Mouse (Mus musculus) heart, embryonic 11.5 days (tissue): Measurements from ENCODE around the gene Mthfsd. TPM values are rescaled to one million over a fixed set of nuclear protein-coding genes. Genes with fewer than 3 reads are reported as not detected.

Source experiments
- ATAC-seq: fragments of 200-750 bp; cut with Nextera tagmentation; replicated peaks from 2 replicates; pipeline ENCODE4 v1.8.0; 2017; ENCODE audit warnings: moderate library complexity; ENCODE audit not compliant: insufficient number of reproducible peaks, low FRiP score, low TSS enrichment
- H3K27ac ChIP-seq: fragments of 300-500 bp; sonication (generic); 2 replicates; pipeline ENCODE4 v1.5.1; 2014; ENCODE audit warnings: mild to moderate bottlenecking, low read depth, low read length
- H3K27me3 ChIP-seq: fragments of 300-500 bp; sonication (generic); 2 replicates; pipeline ENCODE4 v1.6.1; 2014; ENCODE audit warnings: mild to moderate bottlenecking, low read length, mixed read lengths; ENCODE audit not compliant: control insufficient read depth, insufficient read depth
- H3K36me3 ChIP-seq: fragments of 300-500 bp; sonication (generic); 2 replicates; pipeline ENCODE4 v1.6.1; 2014; ENCODE audit warnings: mild to moderate bottlenecking, low read length, moderate library complexity, mixed read lengths; ENCODE audit not compliant: control insufficient read depth, insufficient read depth
- H3K4me1 ChIP-seq: fragments of 300-500 bp; sonication (generic); 2 replicates; pipeline ENCODE4 v1.6.1; 2014; ENCODE audit warnings: low read length; ENCODE audit not compliant: control insufficient read depth, insufficient read depth
- H3K4me2 ChIP-seq: fragments of 300-500 bp; sonication (generic); 2 replicates; pipeline ENCODE4 v1.6.1; 2014; ENCODE audit warnings: mild to moderate bottlenecking, moderate library complexity
- H3K4me3 ChIP-seq: fragments of 300-500 bp; sonication (generic); 2 replicates; pipeline ENCODE4 v1.5.1; 2014; ENCODE audit warnings: low read depth, low read length
- H3K9ac ChIP-seq: fragments of 300-500 bp; sonication (generic); 2 replicates; pipeline ENCODE4 v1.6.1; 2014; ENCODE audit warnings: mild to moderate bottlenecking, low read depth, low read length, moderate library complexity
- H3K9me3 ChIP-seq: fragments of 300-500 bp; sonication (generic); replicated peaks from 2 replicates; pipeline ENCODE4 v1.6.1; 2016; ENCODE audit warnings: low read length; ENCODE audit not compliant: control insufficient read depth
- WGBS: fragments of 180-500 bp; shearing (Covaris S2); extraction: QIAGEN DNeasy Blood & Tissue Kit; methylation state at CpG from one replicate; pipeline ENCODE4 v1.1.7; 2014; ENCODE audit not compliant: insufficient replicate concordance; 5-methylcytosine and 5-hydroxymethylcytosine counted together
- polyA plus RNA-seq: library from polyadenylated mRNA; unstranded; fragments of >200 nt; fragmentation: Nextera tagmentation; extraction: Ambion mirVana; gene quantifications from 2 replicates; pipeline ENCODE4 v1.2.1, GENCODE M21; 2014

Mthfsd gene
- polyA plus RNA-seq, 1 experiment from 2014 or later: 45.1 TPM

DNA sequence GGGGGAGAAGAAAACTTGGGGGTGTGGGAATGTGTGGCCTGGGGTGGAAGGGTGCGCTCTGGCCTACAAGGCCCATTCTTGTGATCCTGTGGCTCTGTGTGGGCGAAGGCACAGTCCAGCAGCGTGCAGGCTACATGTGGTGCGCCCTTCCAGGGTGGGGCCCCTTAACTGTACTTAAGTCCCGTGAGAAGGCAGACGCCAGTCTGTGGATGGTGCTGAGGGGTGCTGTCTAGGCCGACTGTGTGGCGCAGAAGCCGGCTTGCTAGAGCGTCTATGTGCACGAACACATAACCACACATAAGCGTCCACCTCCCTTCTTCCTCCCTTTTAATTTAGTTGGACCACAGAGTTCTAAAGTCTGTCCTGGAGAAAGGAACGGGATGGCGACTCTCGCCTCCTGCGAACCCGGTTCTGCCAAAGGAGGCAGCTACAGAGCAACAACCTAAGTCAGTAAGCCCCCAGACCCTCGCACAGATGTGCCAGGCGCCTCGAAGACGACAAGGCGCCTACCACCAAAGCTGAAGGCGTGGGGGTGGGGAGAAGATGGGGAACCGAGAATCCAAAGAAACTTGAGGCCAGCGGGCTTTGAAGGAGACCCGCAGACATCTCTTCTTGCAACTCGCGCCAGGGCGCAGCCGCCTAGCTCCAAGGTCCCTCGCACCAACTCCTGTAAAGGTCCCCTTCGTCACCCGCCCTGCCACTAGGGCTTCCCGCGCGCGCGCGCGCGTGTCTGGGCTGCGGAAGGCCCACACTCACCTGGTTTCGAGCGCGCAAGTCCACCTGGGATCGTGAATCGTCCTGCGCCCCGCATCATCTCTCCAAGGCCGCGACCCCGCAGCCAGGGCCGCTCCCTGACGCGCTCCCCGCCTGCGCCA is 25.7 kb downstream of the Mthfsd start:
- Histone ChIP-seq H3K4me1 (peaks cover 25% of the 10 kb centered on the region; the same call in 1 of the 2 replicates), H3K27me3 (peaks cover 98% of the 10 kb centered on the region), H3K4me3 (peak overlapping the region; percentile 60), H3K9ac (peak overlapping the region; percentile 30; the same call in 1 of the 2 replicates), H3K9me3 (no peaks in the 10 kb centered on the region), H3K36me3 (no peaks in the 10 kb centered on the region), H3K27ac (peak overlapping the region; percentile 59; the same call in 1 of the 2 replicates), H3K4me2 (peak overlapping the region; percentile 98)
- no peak for ATAC-seq
- 1% methylated on average over 55 of the region's 57 CpGs for WGBS

DNA sequence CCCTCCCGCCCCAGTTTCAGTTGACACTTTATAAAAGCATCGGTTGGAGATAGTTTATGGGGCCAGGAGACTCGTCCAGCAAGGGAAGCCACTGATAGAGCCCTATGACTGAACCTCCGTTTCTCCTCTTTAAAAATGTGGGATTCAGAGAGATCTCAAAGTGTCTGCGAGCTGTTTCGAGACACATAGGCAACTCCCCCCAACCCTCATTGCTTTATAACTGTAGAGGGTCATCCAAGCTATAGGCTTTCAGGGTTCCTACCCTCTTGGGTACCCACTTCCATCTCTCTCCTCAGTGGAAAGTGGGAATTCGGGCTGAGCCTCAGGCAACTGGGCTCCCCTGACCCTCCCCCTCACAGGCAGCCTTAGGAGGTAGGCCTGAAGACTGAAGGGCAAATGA is 26.8 kb downstream of the Mthfsd start:
- H3K4me2 ChIP-seq: peak overlapping the region; percentile 2; the same call in 1 of the 2 replicates
- no peak overlapping the region for H3K27ac ChIP-seq
- H3K9me3 ChIP-seq: no peaks in the 10 kb centered on the region
- no peak for ATAC-seq
- H3K27me3 ChIP-seq: peaks cover 98% of the 10 kb centered on the region
- no peaks in the 10 kb centered on the region for H3K36me3 ChIP-seq
- H3K4me1 ChIP-seq: peaks cover 25% of the 10 kb centered on the region; the same call in 1 of the 2 replicates
- WGBS: 5% methylated on average over 7 of the region's 7 CpGs
- H3K4me3 ChIP-seq: 0 out of 2 replicates have a peak overlapping the region, but pooled peaks have one; percentile 2
- H3K9ac ChIP-seq: no peak overlapping the region

DNA sequence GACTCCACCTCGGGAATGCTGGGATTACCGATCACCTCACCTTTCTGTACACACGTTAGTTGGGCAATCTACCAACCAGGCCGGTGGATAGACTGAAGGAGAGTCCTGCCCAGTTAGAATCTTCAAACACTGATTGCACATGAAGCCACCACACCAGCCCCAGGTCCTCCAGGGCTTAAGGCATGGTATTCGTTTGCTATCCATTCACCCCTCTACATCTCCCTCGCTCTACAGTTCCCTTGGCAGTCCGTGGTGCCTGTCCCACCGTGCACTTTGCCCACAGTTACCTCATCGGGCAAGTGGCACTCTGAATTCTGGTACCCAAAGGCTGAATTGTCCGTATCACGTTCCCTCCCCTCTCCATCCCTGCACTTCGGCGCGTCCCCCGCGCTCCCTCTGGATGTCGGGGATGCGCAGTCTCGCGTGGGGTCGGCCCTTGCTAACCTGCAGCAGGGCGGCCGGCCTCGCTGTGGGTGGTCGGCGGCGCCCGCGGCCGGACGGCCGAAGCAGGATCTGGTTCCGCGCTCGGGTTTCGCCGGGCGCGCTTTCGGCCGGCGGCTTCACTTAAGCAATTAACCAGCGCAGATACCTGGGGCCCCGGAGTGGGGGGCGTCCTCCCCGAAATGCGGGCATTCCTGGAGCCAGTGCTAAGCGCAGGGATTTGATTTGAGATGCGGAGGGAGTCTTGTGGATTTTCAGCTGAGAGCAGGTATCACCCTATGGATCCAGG is 27.7 kb downstream of the Mthfsd start:
- Histone ChIP-seq H3K4me1 (peaks cover 25% of the 10 kb centered on the region; the same call in 1 of the 2 replicates), H3K4me3 (peak overlapping the region; percentile 17; the same call in 1 of the 2 replicates), H3K27ac (no peak overlapping the region), H3K27me3 (peaks cover 98% of the 10 kb centered on the region), H3K9me3 (no peaks in the 10 kb centered on the region), H3K4me2 (peak overlapping the region; percentile 22), H3K36me3 (no peaks in the 10 kb centered on the region), H3K9ac (peak overlapping the region; percentile 0; the same call in 1 of the 2 replicates)
- under 1% methylated on average over 49 of the region's 49 CpGs for WGBS
- ATAC-seq: no peak

DNA sequence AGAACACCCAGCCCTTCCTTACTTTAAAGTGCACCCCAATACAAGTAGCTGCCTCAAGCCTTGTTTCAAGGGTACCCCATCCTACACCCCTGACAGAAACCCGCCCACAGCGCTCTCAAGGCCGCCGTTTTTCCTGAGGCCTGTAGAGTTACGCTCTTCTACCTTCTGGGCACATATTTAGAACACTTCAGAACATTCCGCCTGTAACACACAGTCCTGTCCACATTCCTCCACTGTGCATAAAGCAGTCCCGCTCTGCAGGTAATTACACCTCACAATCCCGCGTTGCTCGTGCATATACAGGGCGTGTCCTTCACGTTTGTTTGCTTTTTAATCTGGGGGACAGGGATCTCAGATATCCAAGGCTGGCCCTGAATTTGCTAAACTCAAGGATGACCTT is 28.2 kb downstream of the Mthfsd start:
- no peak for ATAC-seq
- Histone ChIP-seq H3K27me3 (peaks cover 98% of the 10 kb centered on the region), H3K9ac (no peak overlapping the region), H3K4me1 (peaks cover 23% of the 10 kb centered on the region; the same call in 1 of the 2 replicates), H3K4me2 (no peak overlapping the region; the same call in 1 of the 2 replicates), H3K36me3 (no peaks in the 10 kb centered on the region), H3K27ac (no peak overlapping the region), H3K4me3 (no peak overlapping the region), H3K9me3 (no peaks in the 10 kb centered on the region)
- 6% methylated on average over 12 of the region's 12 CpGs for WGBS

DNA sequence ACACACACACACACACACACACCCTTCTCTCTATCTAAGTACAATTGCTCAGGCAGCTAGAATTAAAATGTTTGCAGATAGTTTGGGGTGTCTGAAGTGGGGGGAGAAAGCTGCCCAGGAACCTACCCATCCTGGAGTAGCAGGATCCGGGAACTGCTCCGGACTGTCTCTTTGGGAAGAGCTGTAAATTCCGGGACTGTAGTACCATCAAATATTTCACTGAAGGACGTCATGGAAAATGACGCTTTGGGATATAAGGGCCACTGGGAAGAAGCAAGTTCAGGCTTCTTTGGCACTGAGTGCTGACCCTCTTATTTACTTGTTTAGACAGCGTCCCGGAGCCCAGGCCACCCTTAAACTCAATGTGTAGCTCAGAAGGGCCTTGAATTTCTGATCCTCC is 29.0 kb downstream of the Mthfsd start:
- Histone ChIP-seq H3K4me2 (no peak overlapping the region), H3K4me1 (peaks cover 16% of the 10 kb centered on the region; the same call in 1 of the 2 replicates), H3K27me3 (peaks cover 98% of the 10 kb centered on the region), H3K36me3 (no peaks in the 10 kb centered on the region), H3K27ac (no peak overlapping the region), H3K9me3 (no peaks in the 10 kb centered on the region), H3K4me3 (no peak overlapping the region), H3K9ac (no peak overlapping the region)
- ATAC-seq: no peak
- WGBS: 5% methylated on average over 7 of the region's 7 CpGs

DNA sequence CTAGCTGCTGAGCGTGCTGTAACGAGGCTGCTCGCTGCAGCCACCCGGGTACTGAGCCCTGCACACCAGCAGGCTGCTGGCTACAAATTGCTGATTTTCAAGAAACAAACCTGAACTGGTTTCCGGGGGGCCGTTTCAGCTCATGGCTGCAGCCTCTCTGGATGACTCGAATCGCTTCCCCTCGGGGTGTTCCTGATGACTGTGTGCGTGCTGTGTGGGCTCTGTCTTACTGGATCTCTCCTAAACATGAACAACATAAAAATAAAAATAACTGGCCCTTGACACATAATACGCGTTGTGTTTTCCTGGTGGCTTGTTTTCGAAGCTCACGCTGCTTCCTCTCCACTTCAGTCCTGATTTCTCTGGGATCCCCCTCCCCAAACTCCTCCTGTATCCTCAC is 29.5 kb downstream of the Mthfsd start:
- Histone ChIP-seq H3K4me2 (no peak overlapping the region), H3K36me3 (no peaks in the 10 kb centered on the region), H3K27me3 (peaks cover 98% of the 10 kb centered on the region), H3K4me1 (peaks cover 15% of the 10 kb centered on the region), H3K4me3 (no peak overlapping the region), H3K27ac (no peak overlapping the region), H3K9me3 (no peaks in the 10 kb centered on the region), H3K9ac (no peak overlapping the region)
- ATAC-seq: no peak
- WGBS: 6% methylated on average over 14 of the region's 14 CpGs

DNA sequence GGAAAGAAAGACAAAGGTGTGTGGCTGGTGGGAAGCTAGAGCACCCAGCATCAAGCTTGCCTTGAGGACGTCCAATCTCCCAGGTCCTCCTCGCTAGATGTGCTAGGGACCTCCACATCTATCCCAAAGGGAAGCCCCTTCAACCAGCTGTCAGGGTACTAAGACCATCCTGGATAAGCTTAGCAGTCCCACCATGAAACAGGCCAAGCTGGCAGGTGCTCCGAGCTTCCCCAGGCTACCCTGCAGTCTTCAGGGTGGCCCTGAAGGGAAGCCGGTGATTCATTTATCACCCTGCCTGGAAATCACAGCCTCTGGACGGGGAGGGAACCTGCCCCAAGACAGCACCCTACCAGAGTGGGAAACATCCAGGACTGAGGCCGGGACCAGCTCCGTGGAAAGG is 31.6 kb downstream of the Mthfsd start:
- ATAC-seq: no peak
- H3K9me3 ChIP-seq: no peaks in the 10 kb centered on the region
- H3K4me3 ChIP-seq: no peak overlapping the region
- no peak overlapping the region for H3K4me2 ChIP-seq
- peaks cover 17% of the 10 kb centered on the region for H3K4me1 ChIP-seq
- no peak overlapping the region for H3K9ac ChIP-seq
- H3K27ac ChIP-seq: no peak overlapping the region
- H3K36me3 ChIP-seq: no peaks in the 10 kb centered on the region
- H3K27me3 ChIP-seq: peaks cover 97% of the 10 kb centered on the region
- WGBS: 13% methylated on average over 7 of the region's 7 CpGs

DNA sequence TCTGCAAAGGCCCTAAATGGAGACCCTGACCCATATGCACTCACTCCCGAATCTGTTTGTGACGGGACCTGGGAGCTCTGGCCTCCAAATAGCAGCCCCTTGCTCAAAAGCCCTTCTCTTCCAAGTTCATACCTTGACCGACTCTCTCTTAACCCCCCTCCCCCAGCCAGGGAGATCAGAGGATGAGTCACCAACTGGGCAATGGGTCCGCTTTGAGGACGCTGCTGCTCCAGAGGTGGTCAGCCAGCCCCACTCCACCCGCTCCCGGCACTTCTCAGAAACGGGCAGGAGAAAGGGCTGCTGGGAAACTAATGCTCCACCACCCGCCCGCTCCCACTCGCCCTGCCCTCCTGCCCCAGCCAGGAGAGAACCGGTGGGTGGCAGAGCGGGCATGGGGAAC is 32.3 kb downstream of the Mthfsd start:
- Histone ChIP-seq H3K4me2 (no peak overlapping the region), H3K4me3 (no peak overlapping the region), H3K4me1 (peaks cover 23% of the 10 kb centered on the region), H3K9me3 (no peaks in the 10 kb centered on the region), H3K9ac (no peak overlapping the region), H3K36me3 (no peaks in the 10 kb centered on the region), H3K27me3 (peaks cover 96% of the 10 kb centered on the region), H3K27ac (no peak overlapping the region)
- WGBS: 3% methylated on average over 13 of the region's 13 CpGs
- no peak for ATAC-seq
